Mouse (Mus musculus) CH12.LX (cell line): ENCODE measurements around the gene Sv2b. TPM values are rescaled to one million over a fixed set of nuclear protein-coding genes. Genes with fewer than 3 reads are reported as not detected.

Source experiments
- DNase-seq: peaks from one replicate; pipeline ENCODE4 v3.0.0-alpha.2; 2013; ENCODE audit errors: extremely low read depth
- H3K27ac ChIP-seq: 2 replicates; pipeline ENCODE4 v1.5.1; 2012; ENCODE audit warnings: low read depth, mild to moderate bottlenecking, control low read depth, moderate library complexity; ENCODE audit not compliant: insufficient read depth
- H3K27me3 ChIP-seq: replicated peaks from 2 replicates; pipeline ENCODE3; 2012; ENCODE audit warnings: inconsistent platforms
- H3K36me3 ChIP-seq, 2 experiments: replicated peaks in 1 of 2; 2 replicates each; pipeline versions ENCODE3 to v1.6.1; 2012; ENCODE audit warnings: inconsistent platforms in 1 of 2, low read length in 1 of 2, mild to moderate bottlenecking in 1 of 2, mixed read lengths in 1 of 2, moderate library complexity in 1 of 2; ENCODE audit not compliant: control insufficient read depth in 1 of 2, insufficient read depth in 1 of 2
- H3K4me1 ChIP-seq, 2 experiments: 2 replicates each; pipeline ENCODE4 v1.6.1; 2012; ENCODE audit warnings: inconsistent platforms in 1 of 2, moderate library complexity in 1 of 2; ENCODE audit not compliant: insufficient read depth in 2 of 2, control insufficient read depth in 1 of 2
- H3K4me2 ChIP-seq: 2 replicates; pipeline ENCODE4 v1.6.1; 2012; ENCODE audit warnings: low read depth, mild to moderate bottlenecking, control low read depth; ENCODE audit not compliant: poor library complexity, insufficient read depth, severe bottlenecking
- H3K4me3 ChIP-seq, 3 experiments: fragments of 150-350 bp in 1 of 3; sonication (generic) in 1 of 3; replicated peaks in 1 of 3; 2 replicates each; pipeline versions ENCODE3 to v1.5.1; 2011 to 2012; ENCODE audit warnings: low read depth in 2 of 3, low read length in 2 of 3, mild to moderate bottlenecking in 2 of 3, moderate library complexity in 2 of 3, control low read depth in 1 of 3, improper control_type of control experiment in 1 of 3, inconsistent platforms in 1 of 3, mixed read lengths in 1 of 3; ENCODE audit not compliant: poor library complexity in 1 of 3
- H3K79me2 ChIP-seq: replicated peaks from 2 replicates; pipeline ENCODE4 v1.6.1; 2012; ENCODE audit warnings: mild to moderate bottlenecking, moderate library complexity; ENCODE audit not compliant: control insufficient read depth, poor library complexity, insufficient read depth, severe bottlenecking; ENCODE audit errors: extremely low read depth
- H3K9ac ChIP-seq: 2 replicates; pipeline ENCODE4 v1.6.1; 2012; ENCODE audit warnings: low read depth, mild to moderate bottlenecking, control low read depth, moderate library complexity; ENCODE audit not compliant: insufficient read depth
- H3K9me3 ChIP-seq: replicated peaks from 2 replicates; pipeline ENCODE3; 2012; ENCODE audit warnings: low read length, inconsistent platforms, mixed read lengths
- BHLHE40 ChIP-seq: IDR thresholded peaks from 2 replicates; pipeline ENCODE4 v1.6.1; 2011; ENCODE audit warnings: mild to moderate bottlenecking, low read depth, low read length, improper control_type of control experiment
- CHD1 ChIP-seq: IDR thresholded peaks from 2 replicates; pipeline ENCODE4 v1.6.1; 2012; ENCODE audit warnings: low read depth, low read length, improper control_type of control experiment, inconsistent platforms
- CHD2 ChIP-seq: IDR thresholded peaks from 2 replicates; pipeline ENCODE4 v1.6.1; 2011; ENCODE audit warnings: low read length, improper control_type of control experiment
- CTCF ChIP-seq, 2 experiments: IDR thresholded peaks in 1 of 2; conservative IDR thresholded peaks in 1 of 2; 2 replicates each; pipeline ENCODE4 v1.5.1; 2011 to 2012; ENCODE audit warnings: low read depth in 2 of 2, low read length in 2 of 2, improper control_type of control experiment in 1 of 2, inconsistent platforms in 1 of 2, mild to moderate bottlenecking in 1 of 2, moderate library complexity in 1 of 2
- EP300 ChIP-seq: IDR thresholded peaks from 2 replicates; pipeline ENCODE4 v1.6.1; 2011; ENCODE audit warnings: low read length, improper control_type of control experiment
- ETS1 ChIP-seq: conservative IDR thresholded peaks from 2 replicates; pipeline ENCODE4 v1.6.1; 2012; ENCODE audit warnings: low read depth, mild to moderate bottlenecking, inconsistent platforms, low read length, improper control_type of control experiment, moderate library complexity
- GABPA ChIP-seq: IDR thresholded peaks from 2 replicates; pipeline ENCODE4 v1.6.1; 2012; ENCODE audit warnings: low read depth, low read length, improper control_type of control experiment, inconsistent platforms; ENCODE audit not compliant: insufficient replicate concordance
- KAT2A ChIP-seq: IDR thresholded peaks from 2 replicates; pipeline ENCODE4 v1.6.1; 2012; ENCODE audit warnings: low read length, improper control_type of control experiment, inconsistent platforms; ENCODE audit not compliant: insufficient replicate concordance
- MEF2A ChIP-seq: IDR thresholded peaks from 2 replicates; pipeline ENCODE4 v1.6.1; 2014; ENCODE audit warnings: low read depth, mild to moderate bottlenecking, inconsistent platforms, low read length, improper control_type of control experiment, borderline replicate concordance
- MXI1 ChIP-seq: IDR thresholded peaks from 2 replicates; pipeline ENCODE4 v1.6.1; 2011; ENCODE audit warnings: mild to moderate bottlenecking, low read depth, low read length, improper control_type of control experiment
- NELFE ChIP-seq: IDR thresholded peaks from 2 replicates; pipeline ENCODE4 v1.6.1; 2011; ENCODE audit warnings: low read depth, low read length, improper control_type of control experiment
- POLR2AphosphoS2 ChIP-seq: IDR thresholded peaks from 2 replicates; pipeline ENCODE4 v1.6.1; 2011; ENCODE audit warnings: low read depth, low read length, improper control_type of control experiment
- RCOR1 ChIP-seq: conservative IDR thresholded peaks from 2 replicates; pipeline ENCODE4 v1.6.1; 2012; ENCODE audit warnings: low read depth, mild to moderate bottlenecking, inconsistent platforms, low read length, improper control_type of control experiment
- SMC3 ChIP-seq: IDR thresholded peaks from 2 replicates; pipeline ENCODE4 v1.6.1; 2011; ENCODE audit warnings: low read depth, low read length, improper control_type of control experiment
- USF1 ChIP-seq: IDR thresholded peaks from 2 replicates; pipeline ENCODE4 v1.6.1; 2014; ENCODE audit warnings: low read depth, mild to moderate bottlenecking, inconsistent platforms, low read length, improper control_type of control experiment
- ZKSCAN1 ChIP-seq: IDR thresholded peaks from 2 replicates; pipeline ENCODE4 v1.6.1; 2012; ENCODE audit warnings: low read depth, inconsistent platforms, low read length, improper control_type of control experiment, borderline replicate concordance
- ZMIZ1 ChIP-seq: IDR thresholded peaks from 2 replicates; pipeline ENCODE4 v1.6.1; 2012; ENCODE audit warnings: low read depth, mild to moderate bottlenecking, inconsistent platforms, low read length, improper control_type of control experiment
- dilution Hi-C: fragments of 300-500 bp; cut with MboI; formaldehyde crosslinking; loops from 2 replicates; pipeline ENCODE4 v1.14.3; 2020; ENCODE audit warnings: low sequenced_read_pairs; ENCODE audit not compliant: extremely low pct_unique_long_range_greater_than_20kb, extremely low pct_ligation_motif_present
- in situ Hi-C: fragments of 300-500 bp; cut with MboI; formaldehyde crosslinking; loops from 3 replicates; pipeline ENCODE4 v1.14.3; 2019; ENCODE audit warnings: low sequenced_read_pairs, low pct_ligation_motif_present, low pct_unique_long_range_greater_than_20kb, mixed read lengths
- polyA plus RNA-seq: library from polyadenylated mRNA; unstranded; fragments of >175 nt; gene quantifications from 2 replicates; pipeline ENCODE4 v1.2.1, GENCODE M21; 2012; ENCODE audit warnings: low read depth; ENCODE audit not compliant: insufficient read length
- total RNA-seq, 2 experiments: library from RNA; depleted of rRNA; stranded (reverse); fragments of 300-350 nt in 1 of 2; fragments of >200 nt in 1 of 2; gene quantifications; 2 replicates each; pipeline ENCODE4 v1.2.3; 2012 to 2014

Gene Sv2b
- total and polyA plus RNA-seq, 3 experiments: 0.04 TPM; not detected in 2

- Histone ChIP-seq H3K9ac (no peak overlapping the region), H3K4me1 (no peaks in the 10 kb centered on the region), H3K4me3 (no peak overlapping the region)
- in situ Hi-C loops: no loop called here
- DNase-seq: no peak
- TF ChIP-seq KAT2A: no peak
- TF ChIP-seq NELFE: no peak
- TF ChIP-seq ETS1: no peak
- no peak for TF ChIP-seq ZMIZ1
- no peak for TF ChIP-seq SMC3
- TF ChIP-seq, all 38 proteins: peak for 0
- no peaks in the 10 kb centered on the region for H3K36me3 ChIP-seq
- no peak overlapping the region for H3K4me2 ChIP-seq
- H3K27ac ChIP-seq: no peak overlapping the region
- H3K79me2 ChIP-seq: no peaks in the 10 kb centered on the region
- dilution Hi-C loops: no loop called here
- H3K9me3 ChIP-seq: no peaks in the 10 kb centered on the region
- H3K27me3 ChIP-seq: no peaks in the 10 kb centered on the region
These were observed 23.2 kb upstream of the Sv2b start for GRCm38 (mm10) chr7:75332311-75332710.

GRCm38 (mm10) chr7:75329740-75330142, 20.7 kb upstream of the Sv2b start:
- Histone ChIP-seq H3K36me3 (no peaks in the 10 kb centered on the region), H3K79me2 (no peaks in the 10 kb centered on the region), H3K4me2 (no peak overlapping the region), H3K9me3 (no peaks in the 10 kb centered on the region), H3K4me1 (peaks cover 6 to 12% of the 10 kb centered on the region in 2 experiments; a peak in 3 of 4 replicates), H3K4me3 (no peak overlapping the region), H3K27me3 (no peaks in the 10 kb centered on the region), H3K9ac (no peak overlapping the region), H3K27ac (no peak overlapping the region)
- in situ Hi-C loops: no loop called here
- dilution Hi-C loops: no loop called here
- no peak for TF ChIP-seq RCOR1
- DNase-seq: no peak

- no peaks in the 10 kb centered on the region for H3K27me3 ChIP-seq
- in situ Hi-C loops (no loop called here), dilution Hi-C loops (no loop called here)
These were observed 19.8 kb upstream of the Sv2b start for GRCm38 (mm10) chr7:75328721-75329362.

More at GRCm38 (mm10) chr7:75328721-75329362, 19.8 kb upstream of the Sv2b start:
- Histone ChIP-seq H3K9me3 (no peaks in the 10 kb centered on the region), H3K36me3 (no peaks in the 10 kb centered on the region), H3K4me1 (peaks cover 9 to 15% of the 10 kb centered on the region in 2 experiments), H3K79me2 (no peaks in the 10 kb centered on the region), H3K9ac (no peak overlapping the region), H3K27ac (no peak overlapping the region), H3K4me3 (no peak overlapping the region), H3K4me2 (no peak overlapping the region)
- no peak for DNase-seq
- TF ChIP-seq USF1: no peak
- no peak for TF ChIP-seq MXI1
- no peak for TF ChIP-seq BHLHE40
- TF ChIP-seq CHD2: no peak
- TF ChIP-seq CHD1: no peak
- no peak for TF ChIP-seq GABPA
- no peak for TF ChIP-seq ETS1
- TF ChIP-seq POLR2AphosphoS2: no peak
- TF ChIP-seq MEF2A: no peak
- no peak for TF ChIP-seq CTCF (conservative IDR thresholded peaks at IDR 0.05 in 1 of 2, IDR thresholded peaks at IDR 0.05 in 1 of 2; ENCODE audit: low read depth in 2 of 2, low read length in 2 of 2)
- no peak for TF ChIP-seq ZKSCAN1
- TF ChIP-seq EP300: no peak
- no peak for TF ChIP-seq SMC3
